Mouse (Mus musculus) lung, adult 2 months (tissue): ENCODE measurements around the gene Dennd4a.

Experiments used
- CTCF ChIP-seq: fragments of 200-500 bp; IDR thresholded peaks from 2 replicates; pipeline ENCODE4 v1.5.1; 2011; ENCODE audit warnings: mild to moderate bottlenecking, low read length, control low read depth; ENCODE audit not compliant: insufficient read depth
- POLR2A ChIP-seq: fragments of 200-500 bp; IDR thresholded peaks from 2 replicates; pipeline ENCODE4 v1.6.1; 2011; ENCODE audit warnings: low read depth, mild to moderate bottlenecking, control low read depth, low read length, borderline replicate concordance; ENCODE audit errors: extremely low read depth

- TF ChIP-seq CTCF (no peak), POLR2A (no peak)
These were observed 41.2 kb upstream of the Dennd4a start for GRCm38 (mm10) chr9:64769911-64770310.
